Mouse (Mus musculus) heart, embryonic 15.5 days (tissue): Measurements from ENCODE around the gene Dtx2. TPM values are rescaled to one million over a fixed set of nuclear protein-coding genes. Genes with fewer than 3 reads are reported as not detected.

Experiments
- ATAC-seq: fragments of 200-750 bp; cut with Nextera tagmentation; replicated peaks from 2 replicates; pipeline ENCODE4 v1.8.0; 2017; ENCODE audit warnings: low read depth, moderate TSS enrichment; ENCODE audit not compliant: insufficient number of reproducible peaks, insufficient read depth, low FRiP score
- H3K27ac ChIP-seq: fragments of 300-500 bp; sonication (generic); 2 replicates; pipeline ENCODE4 v1.5.1; 2015; ENCODE audit warnings: mild to moderate bottlenecking, inconsistent platforms
- H3K27me3 ChIP-seq: fragments of 300-500 bp; sonication (generic); 2 replicates; pipeline ENCODE4 v1.6.1; 2015; ENCODE audit warnings: inconsistent platforms
- H3K36me3 ChIP-seq: fragments of 300-500 bp; sonication (generic); 2 replicates; pipeline ENCODE4 v1.6.1; 2015; ENCODE audit warnings: mild to moderate bottlenecking, inconsistent platforms
- H3K4me1 ChIP-seq: fragments of 300-500 bp; sonication (generic); replicated peaks from 2 replicates; pipeline ENCODE4 v1.6.1; 2015; ENCODE audit warnings: inconsistent platforms
- H3K4me2 ChIP-seq: fragments of 300-500 bp; sonication (generic); 2 replicates; pipeline ENCODE4 v1.6.1; 2015; ENCODE audit warnings: inconsistent platforms, mild to moderate bottlenecking, moderate library complexity
- H3K4me3 ChIP-seq: fragments of 300-500 bp; sonication (generic); 2 replicates; pipeline ENCODE4 v1.5.1; 2015; ENCODE audit warnings: mild to moderate bottlenecking, inconsistent platforms
- H3K9ac ChIP-seq: fragments of 300-500 bp; sonication (generic); 2 replicates; pipeline ENCODE4 v1.6.1; 2015; ENCODE audit warnings: mild to moderate bottlenecking, inconsistent platforms
- H3K9me3 ChIP-seq: fragments of 300-500 bp; sonication (generic); replicated peaks from 2 replicates; pipeline ENCODE4 v1.6.1; 2016; ENCODE audit warnings: inconsistent platforms
- WGBS: fragments of 180-500 bp; shearing (Covaris S2); methylation state at CpG from one replicate; pipeline ENCODE4 v1.1.7; 2015; ENCODE audit warnings: mixed read lengths; 5-methylcytosine and 5-hydroxymethylcytosine counted together
- polyA plus RNA-seq: library from polyadenylated mRNA; unstranded; fragments of >200 nt; fragmentation: Nextera tagmentation; extraction: Ambion mirVana; gene quantifications from 2 replicates; pipeline ENCODE4 v1.2.1, GENCODE M21; 2015

The Dtx2 gene
- polyA plus RNA-seq, 1 experiment from 2014 or later: 18.5 TPM

DNA sequence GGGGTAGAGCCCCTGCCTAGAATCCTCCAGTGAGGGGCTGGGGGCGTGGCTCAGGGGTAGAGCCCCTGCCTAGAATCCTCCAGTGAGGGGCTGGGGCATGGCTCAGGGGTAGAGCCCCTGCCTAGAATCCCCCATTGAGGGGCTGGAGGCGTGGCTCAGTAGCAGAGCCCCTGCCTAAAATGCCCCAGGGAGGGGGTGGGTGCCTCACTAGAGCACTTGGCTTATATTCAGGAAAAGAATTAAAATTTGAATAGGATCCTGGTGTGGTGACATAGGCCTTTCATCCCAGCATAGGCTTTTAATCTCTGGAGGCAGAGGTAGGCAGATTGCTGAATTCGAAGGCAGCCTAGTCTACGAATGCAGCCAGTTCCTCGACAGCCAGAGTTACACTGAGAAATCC is 15.2 kb upstream of the Dtx2 start:
- no peaks in the 10 kb centered on the region for H3K36me3 ChIP-seq
- no peak overlapping the region for H3K4me2 ChIP-seq
- ATAC-seq: no peak
- 69% methylated on average over 5 of the region's 5 CpGs for WGBS
- H3K9ac ChIP-seq: no peak overlapping the region
- no peak overlapping the region for H3K27ac ChIP-seq
- H3K4me1 ChIP-seq: 0 out of 2 replicates have a peak, but pooled peaks cover under 1% of the 10 kb centered on the region
- H3K27me3 ChIP-seq: no peaks in the 10 kb centered on the region
- no peaks in the 10 kb centered on the region for H3K9me3 ChIP-seq
- H3K4me3 ChIP-seq: no peak overlapping the region

DNA sequence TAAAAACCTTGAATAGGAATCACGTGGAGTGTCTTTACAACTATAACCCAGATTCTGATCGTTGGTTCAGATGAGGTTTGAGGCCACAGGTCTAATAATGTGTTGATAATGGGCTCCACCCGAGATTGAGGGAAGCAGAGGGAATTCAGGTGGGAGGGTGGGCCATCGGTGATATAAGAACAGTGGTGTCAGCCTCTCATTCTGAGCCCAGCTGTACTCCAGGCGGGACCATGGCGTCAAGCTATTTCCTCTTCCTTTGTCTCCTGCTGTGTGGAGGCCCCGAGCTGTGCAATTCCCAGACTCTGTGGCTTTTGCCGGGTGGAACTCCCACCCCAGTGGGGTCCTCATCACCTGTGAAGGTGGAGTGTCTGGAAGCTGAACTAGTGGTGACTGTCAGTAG is 14.7 kb upstream of the Dtx2 start, which contains the start of gene Zp3:
Gene Zp3 (plus strand): TSS at position 196 of the 400 bp plus-strand sequence.
- H3K27me3 ChIP-seq: no peaks in the 10 kb centered on the region
- no peaks in the 10 kb centered on the region for H3K36me3 ChIP-seq
- 0 out of 2 replicates have a peak, but pooled peaks have one; percentile 31 for ATAC-seq
- no peak within 1 kb of the TSS for H3K4me3 ChIP-seq
- no peak within 1 kb of the TSS for H3K4me2 ChIP-seq
- H3K27ac ChIP-seq: no peak within 1 kb of the TSS
- H3K9ac ChIP-seq: no peak within 1 kb of the TSS
- no peaks in the 10 kb centered on the region for H3K9me3 ChIP-seq
- no peaks in the 10 kb centered on the region for H3K4me1 ChIP-seq
- 61% methylated on average over 8 of the region's 8 CpGs for WGBS

DNA sequence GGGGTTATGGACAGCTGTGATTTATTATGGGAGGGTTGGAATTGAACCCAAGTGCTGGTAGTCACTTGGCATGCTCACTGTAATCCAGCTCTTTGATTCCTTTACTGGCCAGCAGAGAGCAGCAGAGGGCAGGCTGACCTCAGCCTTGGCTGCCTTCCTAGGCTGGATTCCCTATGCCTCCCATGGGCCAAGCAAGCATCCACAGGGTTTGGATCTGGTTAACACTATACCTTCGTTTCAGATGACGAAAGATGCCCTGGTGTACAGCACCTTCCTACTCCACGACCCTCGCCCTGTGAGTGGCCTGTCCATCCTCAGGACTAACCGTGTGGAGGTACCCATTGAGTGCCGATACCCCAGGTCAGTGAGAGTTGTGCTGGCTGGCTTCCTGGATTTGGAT is 12.2 kb upstream of the Dtx2 start:
- no peak overlapping the region for H3K9ac ChIP-seq
- H3K4me1 ChIP-seq: no peaks in the 10 kb centered on the region
- H3K27me3 ChIP-seq: no peaks in the 10 kb centered on the region
- no peak overlapping the region for H3K4me3 ChIP-seq
- no peak for ATAC-seq
- no peak overlapping the region for H3K4me2 ChIP-seq
- H3K36me3 ChIP-seq: no peaks in the 10 kb centered on the region
- no peak overlapping the region for H3K27ac ChIP-seq
- WGBS: 36% methylated on average over 6 of the region's 6 CpGs
- no peaks in the 10 kb centered on the region for H3K9me3 ChIP-seq

DNA sequence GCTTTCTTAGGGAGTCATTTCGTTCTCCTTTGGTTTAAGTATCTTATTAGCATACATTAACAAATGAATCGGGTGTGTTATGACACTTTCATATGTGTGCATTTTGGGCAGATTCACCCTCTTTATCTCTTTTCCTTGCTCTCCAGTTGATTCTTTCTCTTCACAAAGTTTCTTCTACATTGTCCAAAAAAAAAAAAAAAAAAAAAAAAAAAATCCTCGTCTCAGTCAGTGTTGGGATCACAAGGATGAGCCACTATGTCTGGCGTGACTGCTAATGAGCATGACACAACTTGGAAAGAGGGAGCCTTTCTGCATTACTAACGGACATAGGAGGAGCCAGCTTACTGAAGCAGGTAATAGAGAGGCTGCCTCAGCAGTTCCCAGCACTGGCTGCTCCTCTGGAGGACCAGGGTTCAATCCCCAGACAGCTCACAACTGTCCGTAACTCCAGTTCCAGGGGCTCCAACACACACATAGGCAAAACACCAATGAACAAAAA is 10.0 kb upstream of the Dtx2 start:
- H3K9ac ChIP-seq: no peak overlapping the region
- no peaks in the 10 kb centered on the region for H3K36me3 ChIP-seq
- H3K9me3 ChIP-seq: no peaks in the 10 kb centered on the region
- no peaks in the 10 kb centered on the region for H3K27me3 ChIP-seq
- H3K4me2 ChIP-seq: no peak overlapping the region
- no peak overlapping the region for H3K27ac ChIP-seq
- 73% methylated on average over 6 of the region's 6 CpGs for WGBS
- ATAC-seq: no peak
- H3K4me1 ChIP-seq: no peaks in the 10 kb centered on the region
- no peak overlapping the region for H3K4me3 ChIP-seq

DNA sequence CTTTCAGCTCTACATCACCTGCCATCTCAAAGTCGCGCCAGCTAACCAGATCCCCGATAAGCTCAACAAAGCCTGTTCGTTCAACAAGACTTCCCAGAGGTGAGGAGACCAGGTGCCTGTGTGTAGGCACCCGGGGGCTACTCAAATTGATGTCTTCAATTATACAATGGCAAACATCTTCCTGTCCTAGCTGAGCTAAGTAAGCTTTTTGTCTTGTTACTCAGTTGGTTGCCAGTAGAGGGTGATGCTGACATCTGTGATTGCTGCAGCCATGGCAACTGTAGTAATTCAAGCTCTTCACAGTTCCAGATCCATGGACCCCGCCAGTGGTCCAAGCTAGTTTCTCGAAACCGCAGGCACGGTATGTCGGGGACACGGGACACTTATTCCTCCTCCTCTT is 7.4 kb upstream of the Dtx2 start:
- H3K36me3 ChIP-seq: no peaks in the 10 kb centered on the region
- H3K4me1 ChIP-seq: no peaks in the 10 kb centered on the region
- 47% methylated on average over 11 of the region's 11 CpGs for WGBS
- H3K4me3 ChIP-seq: no peak overlapping the region
- ATAC-seq: no peak
- H3K27ac ChIP-seq: no peak overlapping the region
- H3K9me3 ChIP-seq: no peaks in the 10 kb centered on the region
- no peak overlapping the region for H3K9ac ChIP-seq
- no peak overlapping the region for H3K4me2 ChIP-seq
- H3K27me3 ChIP-seq: no peaks in the 10 kb centered on the region

DNA sequence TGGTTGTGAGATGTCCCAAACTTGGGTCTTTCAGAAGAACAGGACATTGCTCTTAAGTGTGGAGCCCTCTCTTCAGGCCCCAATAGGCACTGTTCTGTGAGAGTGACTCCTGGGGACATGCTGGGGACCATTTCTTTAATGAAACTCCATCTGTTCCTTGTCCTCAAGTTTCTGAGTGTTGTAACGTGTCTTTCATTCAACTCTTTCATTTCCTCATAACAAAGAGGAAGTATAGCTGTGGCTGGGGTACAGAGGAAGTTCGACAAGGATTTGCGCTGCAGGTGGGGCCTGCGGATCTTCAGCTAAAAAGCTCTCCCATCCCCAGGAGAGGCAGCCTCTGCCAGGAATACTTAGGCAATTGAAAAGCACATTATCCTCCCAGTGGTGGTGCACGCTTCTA is 4.0 kb upstream of the Dtx2 start:
- Histone ChIP-seq H3K4me3 (no peak overlapping the region), H3K9ac (no peak overlapping the region), H3K4me2 (no peak overlapping the region), H3K4me1 (peaks cover 5% of the 10 kb centered on the region), H3K27me3 (no peaks in the 10 kb centered on the region), H3K36me3 (no peaks in the 10 kb centered on the region), H3K27ac (no peak overlapping the region), H3K9me3 (no peaks in the 10 kb centered on the region)
- ATAC-seq: no peak
- 70% methylated on average over 5 of the region's 5 CpGs for WGBS

DNA sequence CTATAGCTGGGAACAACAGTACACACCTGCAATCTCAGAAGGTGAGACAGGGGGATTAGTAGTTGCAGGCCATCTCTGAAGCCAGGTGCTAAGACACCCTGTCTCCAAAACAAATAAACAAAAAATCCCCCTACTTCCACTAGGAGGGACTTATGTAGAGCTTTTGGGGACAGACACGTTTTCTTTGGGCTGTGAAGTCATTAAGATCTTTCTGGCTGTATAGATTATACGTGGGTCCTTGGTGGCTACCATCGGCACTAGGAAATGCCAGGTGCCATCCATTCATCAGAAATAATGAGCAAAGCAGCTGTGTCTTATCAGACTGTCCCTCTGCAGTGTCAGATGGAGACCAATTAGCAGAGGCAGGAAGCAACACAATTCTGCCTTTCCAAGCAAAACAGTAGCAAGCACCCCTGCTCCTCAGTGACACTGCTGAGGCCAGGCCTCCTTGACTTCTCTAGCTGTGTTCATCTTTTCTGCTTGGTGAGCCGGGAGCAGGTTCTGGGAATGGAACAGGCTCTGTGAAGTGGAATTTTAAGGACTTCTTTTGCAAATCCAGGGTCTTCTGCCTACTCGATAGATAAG is 1.1 kb upstream of the Dtx2 start:
- Histone ChIP-seq H3K4me3 (no peak overlapping the region), H3K27me3 (no peaks in the 10 kb centered on the region), H3K9ac (no peak overlapping the region), H3K4me2 (no peak overlapping the region), H3K4me1 (peaks cover 8% of the 10 kb centered on the region), H3K27ac (no peak overlapping the region), H3K36me3 (peaks cover 7% of the 10 kb centered on the region; the same call in 1 of the 2 replicates), H3K9me3 (no peaks in the 10 kb centered on the region)
- no peak for ATAC-seq
- 47% methylated on average over 5 of the region's 5 CpGs for WGBS

DNA sequence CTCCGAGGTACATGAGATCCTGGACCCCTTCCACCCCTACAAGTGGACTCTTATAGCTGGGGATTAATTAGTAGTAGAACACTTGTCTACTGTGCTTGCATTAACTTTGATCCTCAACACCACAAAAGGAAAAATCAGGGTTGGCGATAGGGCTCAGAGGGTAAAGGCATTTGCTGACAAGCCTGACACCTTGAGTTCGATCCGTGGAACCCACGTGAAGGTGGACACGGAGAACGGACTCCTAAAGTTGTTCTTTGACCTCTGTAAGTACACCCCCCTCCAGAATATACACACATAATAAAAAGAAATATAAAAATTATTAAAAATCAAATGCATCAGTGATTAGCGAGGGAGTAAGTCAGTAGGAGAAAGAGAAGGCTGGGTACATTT is 270 bp upstream of the Dtx2 start:
- Histone ChIP-seq H3K27me3 (no peaks in the 10 kb centered on the region), H3K4me3 (peak overlapping the region; percentile 90), H3K27ac (no peak overlapping the region), H3K36me3 (peaks cover 14% of the 10 kb centered on the region; the same call in 1 of the 2 replicates), H3K4me2 (no peak overlapping the region), H3K9ac (no peak overlapping the region), H3K9me3 (no peaks in the 10 kb centered on the region), H3K4me1 (peaks cover 8% of the 10 kb centered on the region)
- 62% methylated on average over 8 of the region's 8 CpGs for WGBS
- no peak for ATAC-seq

DNA sequence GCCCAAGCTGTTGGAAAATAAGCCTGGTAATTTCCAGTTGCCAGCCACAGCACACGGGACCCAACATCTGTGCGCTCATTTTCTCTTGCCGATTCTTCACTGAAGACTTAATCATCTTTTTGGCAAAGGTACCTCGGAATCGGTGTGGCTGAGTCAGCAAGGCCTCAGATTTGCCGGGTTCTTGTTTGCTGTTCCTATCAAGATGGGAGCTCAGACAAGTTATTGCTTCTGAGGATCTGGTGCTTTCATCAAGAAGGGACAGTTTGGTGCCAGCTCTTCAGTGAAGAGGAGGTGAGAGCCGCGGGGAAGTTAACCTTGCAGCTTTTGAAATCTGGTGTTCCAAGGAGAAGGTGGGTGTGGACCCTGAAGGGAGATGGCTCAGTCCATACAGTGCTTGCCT is 1.6 kb downstream of the Dtx2 start:
- Histone ChIP-seq H3K4me3 (no peak overlapping the region), H3K36me3 (peaks cover 16% of the 10 kb centered on the region; the same call in 1 of the 2 replicates), H3K27ac (no peak overlapping the region), H3K4me2 (no peak overlapping the region), H3K9ac (no peak overlapping the region), H3K27me3 (no peaks in the 10 kb centered on the region), H3K4me1 (peaks cover 8% of the 10 kb centered on the region), H3K9me3 (no peaks in the 10 kb centered on the region)
- ATAC-seq: no peak
- 83% methylated on average over 8 of the region's 8 CpGs for WGBS

DNA sequence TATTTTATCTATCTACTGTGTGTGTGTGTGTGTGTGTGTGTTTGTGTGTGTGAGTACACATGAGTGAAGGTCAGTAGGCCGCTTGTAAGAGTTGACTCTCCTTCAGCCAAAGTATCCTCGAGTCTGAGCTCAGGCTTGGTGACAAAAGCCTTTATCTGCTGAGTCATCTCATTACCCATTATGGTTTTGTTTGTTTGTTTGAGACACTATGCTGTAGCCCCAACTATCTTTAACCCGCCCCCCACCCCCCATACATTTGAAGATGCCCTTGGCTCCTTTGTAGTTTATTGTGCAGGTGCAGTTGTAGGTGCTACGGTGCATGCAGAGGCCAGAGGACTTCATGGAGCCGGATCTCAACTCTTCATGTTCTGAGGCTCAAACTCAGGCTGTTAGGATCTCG is 6.6 kb downstream of the Dtx2 start:
- Histone ChIP-seq H3K9ac (no peak overlapping the region), H3K27ac (no peak overlapping the region), H3K27me3 (no peaks in the 10 kb centered on the region), H3K4me1 (peaks cover 16% of the 10 kb centered on the region), H3K36me3 (peaks cover 19% of the 10 kb centered on the region; the same call in 1 of the 2 replicates), H3K4me3 (no peak overlapping the region), H3K9me3 (no peaks in the 10 kb centered on the region), H3K4me2 (no peak overlapping the region)
- WGBS: 87% methylated on average over 6 of the region's 6 CpGs
- no peak for ATAC-seq

DNA sequence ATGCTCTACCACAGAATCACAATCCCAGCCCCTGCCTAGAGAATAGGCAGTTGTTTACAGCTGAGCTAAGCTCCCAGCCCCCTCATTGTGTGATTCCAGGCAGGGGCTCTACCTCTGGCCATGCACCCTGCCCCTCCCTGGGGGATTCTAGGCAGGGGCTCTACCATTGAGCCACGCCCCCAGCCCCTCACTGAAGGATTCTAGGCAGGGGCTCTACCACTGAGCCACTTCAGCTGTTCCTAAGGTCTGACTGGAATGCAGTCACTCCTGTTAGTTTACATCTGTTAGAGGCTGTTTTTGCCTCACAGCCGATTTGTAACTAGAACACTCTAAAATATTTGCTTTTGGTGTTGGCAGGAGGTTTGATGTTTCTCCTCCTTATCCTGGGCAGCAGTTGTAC is 7.7 kb downstream of the Dtx2 start:
- WGBS: 57% methylated on average over 2 of the region's 2 CpGs
- no peak for ATAC-seq
- H3K4me3 ChIP-seq: no peak overlapping the region

DNA sequence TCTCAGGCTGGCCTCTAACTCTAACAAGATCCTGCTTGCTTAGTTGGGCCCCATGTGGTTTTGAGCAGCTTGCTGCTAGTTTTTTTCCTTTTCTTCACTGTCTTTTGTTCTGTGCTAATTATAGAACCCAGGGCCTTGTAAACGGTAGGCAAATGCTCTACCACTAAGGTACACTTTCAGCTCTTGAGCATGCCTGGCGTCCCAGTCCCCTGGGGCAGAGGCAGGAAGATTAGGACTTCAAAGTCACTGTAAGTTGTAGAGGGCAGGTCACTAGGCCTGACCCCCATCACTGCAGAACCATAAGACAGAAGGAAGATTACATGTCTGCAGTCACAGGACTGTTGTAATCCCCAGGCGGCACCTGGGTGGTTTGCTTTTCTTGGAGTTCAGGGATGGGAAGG is 8.2 kb downstream of the Dtx2 start:
- no peak overlapping the region for H3K4me2 ChIP-seq
- H3K9me3 ChIP-seq: no peaks in the 10 kb centered on the region
- H3K27ac ChIP-seq: peak overlapping the region; percentile 74
- peaks cover 21% of the 10 kb centered on the region for H3K4me1 ChIP-seq
- H3K9ac ChIP-seq: no peak overlapping the region
- 15% methylated on average over 3 of the region's 3 CpGs for WGBS
- H3K4me3 ChIP-seq: no peak overlapping the region
- ATAC-seq: no peak
- H3K36me3 ChIP-seq: peaks cover 16% of the 10 kb centered on the region; the same call in 1 of the 2 replicates
- no peaks in the 10 kb centered on the region for H3K27me3 ChIP-seq

More for the DNA sequence above, 7.7 kb downstream of the Dtx2 start:
- Histone ChIP-seq H3K27ac (peak overlapping the region; percentile 74), H3K9ac (no peak overlapping the region), H3K27me3 (no peaks in the 10 kb centered on the region), H3K9me3 (no peaks in the 10 kb centered on the region), H3K4me2 (no peak overlapping the region), H3K36me3 (peaks cover 16% of the 10 kb centered on the region; the same call in 1 of the 2 replicates), H3K4me1 (peaks cover 18% of the 10 kb centered on the region)
